Mouse (Mus musculus) liver, adult (tissue): Measurements from ENCODE around the gene Slc47a1.
A peak's percentile ranks its signal among the peaks of the same experiment; 100 is the strongest.

Experiments used
- GATA4 ChIP-seq: IDR thresholded peaks from 2 replicates; pipeline ENCODE4 v1.6.1; 2014; ENCODE audit warnings: mild to moderate bottlenecking, low read length; ENCODE audit not compliant: insufficient replicate concordance

Slc47a1 gene

GRCm38 (mm10) chr11:61388012-61388411 lies 9.9 kb upstream of the Slc47a1 start:
- TF ChIP-seq GATA4: no peak

GRCm38 (mm10) chr11:61387233-61387632 lies 9.1 kb upstream of the Slc47a1 start:
- TF ChIP-seq GATA4: no peak

DNA sequence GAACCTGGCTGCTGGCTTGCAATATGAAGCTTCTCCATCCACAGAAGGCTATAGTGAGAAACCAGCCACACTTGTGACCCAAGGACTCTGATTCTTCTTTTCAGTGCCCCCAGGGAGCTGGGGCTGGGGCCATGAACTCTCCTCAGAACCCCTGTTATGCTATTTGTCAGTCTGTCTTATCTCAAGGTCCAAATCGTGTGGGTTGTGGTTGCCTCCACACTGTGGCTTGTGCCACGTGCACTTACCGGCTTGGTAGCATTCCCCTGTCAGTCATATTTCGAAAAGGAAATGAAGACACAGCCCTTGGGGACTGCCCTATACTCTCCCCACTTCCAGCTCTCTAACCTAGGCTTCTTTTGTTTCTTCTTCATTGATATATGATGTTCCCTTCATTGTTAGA lies 7.6 kb upstream of the Slc47a1 start:
- TF ChIP-seq GATA4: no peak

DNA sequence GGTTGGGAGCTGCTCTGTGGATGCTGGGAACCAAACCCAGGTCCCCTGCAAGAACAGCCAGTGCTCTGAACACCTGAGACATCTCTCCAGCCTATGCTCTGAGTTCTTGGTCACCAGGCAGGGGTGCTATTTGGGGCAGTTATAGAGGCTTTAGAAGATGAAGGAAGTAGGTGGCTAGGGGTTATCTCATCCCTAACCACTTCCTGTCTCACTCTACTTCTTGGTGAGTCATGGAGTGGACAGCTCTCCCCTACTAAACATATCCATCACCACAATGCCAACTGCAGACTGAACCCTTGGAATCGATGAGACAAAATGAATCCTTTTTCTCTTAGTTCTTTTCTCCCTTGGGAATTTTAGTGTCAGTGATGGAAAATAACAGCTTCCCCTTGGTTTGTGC lies 3.1 kb upstream of the Slc47a1 start:
- no peak for TF ChIP-seq GATA4

- TF ChIP-seq GATA4: no peak
These were observed 506 bp upstream of the Slc47a1 start for GRCm38 (mm10) chr11:61378651-61379050.

DNA sequence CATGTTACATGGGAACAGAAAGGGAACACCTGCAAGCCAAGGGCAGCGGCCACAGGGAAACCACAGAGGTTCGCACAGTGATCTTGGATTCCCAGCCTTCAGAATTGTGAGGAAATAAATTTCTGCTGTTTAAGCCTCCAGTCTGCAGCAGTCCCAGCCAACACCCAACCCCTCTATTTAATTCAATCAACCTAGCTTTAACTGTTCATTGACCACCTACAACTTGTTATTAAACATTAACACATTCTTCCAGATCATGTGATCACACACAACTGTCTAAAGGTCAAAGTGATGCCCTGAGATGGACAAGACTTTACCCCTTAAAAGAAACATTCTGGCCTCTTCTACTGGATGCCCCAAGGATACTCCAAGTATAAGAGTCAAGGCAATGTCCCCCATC lies 9.5 kb downstream of the Slc47a1 start:
- TF ChIP-seq GATA4: no peak

DNA sequence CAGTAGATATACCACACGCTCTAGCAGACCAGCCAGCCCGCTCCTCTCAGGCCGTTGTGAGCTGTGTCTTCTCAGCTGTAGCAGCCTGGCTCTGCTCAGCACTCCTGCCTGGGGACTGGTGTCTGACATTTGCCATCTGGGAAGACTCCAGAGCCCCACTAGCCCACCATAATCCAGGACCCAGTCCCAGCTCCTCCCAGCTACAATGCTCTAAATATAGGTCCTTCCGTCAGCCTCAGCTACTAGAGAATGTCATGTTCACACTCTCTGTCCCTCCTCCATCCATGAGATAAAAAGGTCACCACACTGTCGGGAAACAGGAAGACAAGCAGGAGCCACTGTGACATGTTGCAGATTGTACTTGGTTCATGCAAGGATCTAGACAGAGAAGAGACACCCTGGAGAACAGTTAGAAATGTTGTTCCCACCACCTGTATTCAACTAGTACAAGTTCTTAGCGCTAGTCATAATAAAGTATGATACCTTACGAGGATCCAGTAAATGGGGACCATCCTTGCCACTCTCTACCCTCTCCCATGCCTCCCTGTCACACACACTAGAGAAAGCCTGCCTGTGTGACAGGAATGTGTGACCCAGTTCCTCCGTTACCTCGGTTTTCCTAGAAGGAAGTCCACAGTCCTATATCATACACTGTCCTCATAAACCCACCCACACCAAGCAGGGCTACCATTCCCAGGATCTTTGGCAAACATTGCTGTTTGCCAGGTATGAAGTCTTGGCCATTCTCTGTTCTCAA lies 11.4 kb downstream of the Slc47a1 start:
- peak; percentile 53; the same call in 1 of the 2 replicates for TF ChIP-seq GATA4

DNA sequence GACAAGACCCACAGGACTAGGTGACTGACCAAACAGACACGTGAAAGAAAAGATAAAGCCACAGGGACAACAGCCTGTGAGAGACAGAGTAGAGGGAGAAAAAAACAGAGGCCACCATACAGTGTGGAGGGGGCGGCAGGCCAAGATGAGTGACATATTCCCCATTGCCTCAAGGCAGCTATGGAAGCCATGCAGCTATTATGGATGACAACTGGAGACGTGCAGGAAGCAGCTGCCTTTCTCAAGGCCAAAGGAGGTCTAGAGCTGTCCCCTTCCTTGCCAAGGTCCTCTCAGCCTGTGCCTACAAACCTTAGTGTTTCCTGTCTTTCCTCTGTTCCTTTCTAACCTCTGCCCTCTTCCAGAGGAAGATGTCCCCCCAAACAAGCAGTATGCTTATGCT lies 12.2 kb downstream of the Slc47a1 start:
- TF ChIP-seq GATA4: no peak

- TF ChIP-seq GATA4: no peak
These were observed 14.0 kb downstream of the Slc47a1 start for GRCm38 (mm10) chr11:61364096-61364495.

DNA sequence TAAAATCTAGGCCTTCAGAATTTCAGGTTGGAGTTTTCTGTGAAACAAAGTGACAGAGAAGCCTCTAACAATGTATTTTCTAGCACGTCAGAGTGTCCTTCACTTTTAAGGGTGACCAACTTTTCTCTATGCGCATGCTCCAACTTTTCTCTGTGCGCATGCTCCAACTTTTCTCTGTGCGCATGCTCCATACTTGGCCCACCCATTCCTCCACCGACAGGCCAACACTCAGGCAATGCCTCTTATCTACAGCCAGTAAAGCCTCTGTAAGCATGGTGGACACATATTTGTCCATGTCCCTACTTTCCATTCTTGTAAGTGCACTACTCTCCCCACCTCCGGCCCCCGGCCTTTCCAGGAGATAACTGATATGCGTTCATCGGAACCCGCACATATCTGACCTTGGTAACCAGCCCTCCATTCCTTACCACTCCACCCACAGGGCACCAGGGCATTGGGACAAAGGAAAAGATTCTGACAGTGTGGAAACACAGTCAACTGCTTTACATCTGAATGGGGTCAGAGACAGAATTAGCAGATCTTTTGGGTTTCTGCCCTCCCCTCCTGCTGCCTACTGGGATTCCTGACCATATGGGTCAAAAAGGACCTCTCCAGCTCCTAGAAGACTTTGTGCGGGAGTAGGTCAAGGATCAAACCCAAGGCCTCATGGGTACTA lies 16.5 kb downstream of the Slc47a1 start:
- TF ChIP-seq GATA4: no peak

GRCm38 (mm10) chr11:61356600-61356999 lies 21.5 kb downstream of the Slc47a1 start:
- TF ChIP-seq GATA4: no peak

GRCm38 (mm10) chr11:61356111-61356510 lies 22.0 kb downstream of the Slc47a1 start:
- no peak for TF ChIP-seq GATA4

DNA sequence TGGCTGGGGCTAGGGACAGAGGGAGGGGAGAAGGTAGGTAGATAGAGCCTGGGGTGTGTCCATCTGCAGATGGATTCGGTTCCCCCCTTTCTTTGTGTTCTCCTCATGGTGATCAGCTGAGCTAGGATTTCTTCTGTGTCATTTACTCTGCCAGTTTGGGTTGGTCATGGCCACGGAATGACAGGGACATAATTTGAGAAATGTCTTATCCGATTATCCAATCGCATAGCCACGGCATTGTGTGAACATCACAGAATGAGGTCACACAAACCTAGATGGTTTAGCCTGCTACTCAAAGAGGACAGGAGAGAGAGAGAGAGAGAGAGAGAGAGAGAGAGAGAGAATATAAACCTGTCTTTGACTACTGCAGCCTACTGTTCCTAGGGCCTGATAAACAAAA lies 22.8 kb downstream of the Slc47a1 start:
- no peak for TF ChIP-seq GATA4

GRCm38 (mm10) chr11:61354346-61354745 lies 23.8 kb downstream of the Slc47a1 start:
- TF ChIP-seq GATA4: no peak

DNA sequence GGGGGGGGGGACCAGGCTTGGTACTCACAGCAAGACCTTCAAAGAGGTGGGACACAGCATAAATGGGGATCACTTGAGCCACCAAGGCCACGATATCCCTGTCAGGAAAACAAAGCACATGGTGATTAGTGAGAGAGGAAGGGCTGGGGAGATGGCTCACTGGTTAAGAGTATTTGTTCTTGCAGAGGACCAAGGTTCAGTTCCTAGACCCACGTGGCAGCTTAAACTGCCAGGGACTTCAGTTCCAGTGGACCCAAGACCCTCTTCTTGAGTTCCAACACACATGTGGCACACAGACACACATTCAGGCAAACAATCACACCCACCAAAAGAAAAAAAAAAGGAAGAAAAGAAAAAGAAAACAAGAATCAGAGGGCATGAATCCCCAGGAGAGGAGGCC lies 25.1 kb downstream of the Slc47a1 start:
- TF ChIP-seq GATA4: no peak

GRCm38 (mm10) chr11:61352138-61352651 lies 25.9 kb downstream of the Slc47a1 start:
- no peak for TF ChIP-seq GATA4
